Mouse (Mus musculus): Measurements from ENCODE around the gene Sap30. TPM values are rescaled to one million over a fixed set of nuclear protein-coding genes. Genes with fewer than 3 reads are reported as not detected.

Sap30 gene
- 25.5 and 32.1 TPM in 2 replicates for polyA plus RNA-seq (2014; fragmentation: Nextera tagmentation; extraction: Ambion mirVana)

GRCm38 (mm10) chr8:57487441-57488155, at the start of gene Sap30:
TSS of gene Sap30 (minus strand) at chr8:57487860.
- Histone ChIP-seq H3K4me3 (ENCODE audit: low read depth, low read length) (peak within 1 kb of the TSS; percentile 86), H3K27ac (ENCODE audit: low read depth, low read length) (peak within 1 kb of the TSS; percentile 95), H3K4me1 (ENCODE audit: control insufficient read depth, insufficient read depth, low read length) (peaks cover 9% of the 10 kb centered on the region), H3K9ac (replicated peaks; ENCODE audit: low read depth, low read length) (peak within 1 kb of the TSS; percentile 84), H3K27me3 (ENCODE audit: control insufficient read depth, insufficient read depth, low read length) (no peaks in the 10 kb centered on the region), H3K36me3 (ENCODE audit: control insufficient read depth, insufficient read depth, low read length) (0 out of 2 replicates have a peak, but pooled peaks cover 4% of the 10 kb centered on the region), H3K9me3 (ENCODE audit: control insufficient read depth, low read length) (no peaks in the 10 kb centered on the region), H3K4me2 (ENCODE audit: low read depth, low read length) (peak within 1 kb of the TSS; percentile 56)
- WGBS, result under 1% methylated on average over 64 of the region's 66 CpGs
- ATAC-seq (ENCODE audit: low read depth), result peak; percentile 96

GRCm38 (mm10) chr8:57536167-57536566, 48.5 kb upstream of the Sap30 start:
- Histone ChIP-seq H3K9ac (replicated peaks; ENCODE audit: low read depth, low read length) (no peak overlapping the region), H3K9me3 (ENCODE audit: control insufficient read depth, low read length) (no peaks in the 10 kb centered on the region), H3K27ac (ENCODE audit: low read depth, low read length) (no peak overlapping the region), H3K4me2 (ENCODE audit: low read depth, low read length) (no peak overlapping the region), H3K36me3 (ENCODE audit: control insufficient read depth, insufficient read depth, low read length) (peaks cover 3% of the 10 kb centered on the region), H3K27me3 (ENCODE audit: control insufficient read depth, insufficient read depth, low read length) (no peaks in the 10 kb centered on the region), H3K4me1 (ENCODE audit: control insufficient read depth, insufficient read depth, low read length) (no peaks in the 10 kb centered on the region), H3K4me3 (ENCODE audit: low read depth, low read length) (no peak overlapping the region)
- no peak for ATAC-seq (ENCODE audit: low read depth)
- whole genome bisulfite sequencing, result 95% methylated on average over 6 of the region's 6 CpGs

GRCm38 (mm10) chr8:57534495-57534894, 46.8 kb upstream of the Sap30 start:
- Histone ChIP-seq H3K9me3 (ENCODE audit: control insufficient read depth, low read length) (no peaks in the 10 kb centered on the region), H3K27ac (ENCODE audit: low read depth, low read length) (no peak overlapping the region), H3K4me2 (ENCODE audit: low read depth, low read length) (no peak overlapping the region), H3K4me3 (ENCODE audit: low read depth, low read length) (no peak overlapping the region), H3K9ac (replicated peaks; ENCODE audit: low read depth, low read length) (no peak overlapping the region), H3K27me3 (ENCODE audit: control insufficient read depth, insufficient read depth, low read length) (no peaks in the 10 kb centered on the region), H3K4me1 (ENCODE audit: control insufficient read depth, insufficient read depth, low read length) (no peaks in the 10 kb centered on the region), H3K36me3 (ENCODE audit: control insufficient read depth, insufficient read depth, low read length) (peaks cover 3% of the 10 kb centered on the region)
- 83% methylated on average over 4 of the region's 4 CpGs for WGBS
- no peak for ATAC-seq (ENCODE audit: low read depth)

GRCm38 (mm10) chr8:57533106-57533505, 45.4 kb upstream of the Sap30 start:
- no peak for ATAC-seq (ENCODE audit: low read depth)
- 91% methylated on average over 4 of the region's 4 CpGs for WGBS
- Histone ChIP-seq H3K4me3 (ENCODE audit: low read depth, low read length) (no peak overlapping the region), H3K27ac (ENCODE audit: low read depth, low read length) (no peak overlapping the region), H3K4me2 (ENCODE audit: low read depth, low read length) (no peak overlapping the region), H3K9me3 (ENCODE audit: control insufficient read depth, low read length) (no peaks in the 10 kb centered on the region), H3K36me3 (ENCODE audit: control insufficient read depth, insufficient read depth, low read length) (peaks cover 3% of the 10 kb centered on the region), H3K27me3 (ENCODE audit: control insufficient read depth, insufficient read depth, low read length) (no peaks in the 10 kb centered on the region), H3K9ac (replicated peaks; ENCODE audit: low read depth, low read length) (no peak overlapping the region), H3K4me1 (ENCODE audit: control insufficient read depth, insufficient read depth, low read length) (no peaks in the 10 kb centered on the region)

- WGBS, result 71% methylated on average over 2 of the region's 2 CpGs
- Histone ChIP-seq H3K9ac (replicated peaks; ENCODE audit: low read depth, low read length) (no peak overlapping the region), H3K27me3 (ENCODE audit: control insufficient read depth, insufficient read depth, low read length) (no peaks in the 10 kb centered on the region), H3K9me3 (ENCODE audit: control insufficient read depth, low read length) (no peaks in the 10 kb centered on the region), H3K4me1 (ENCODE audit: control insufficient read depth, insufficient read depth, low read length) (no peaks in the 10 kb centered on the region), H3K4me2 (ENCODE audit: low read depth, low read length) (no peak overlapping the region), H3K4me3 (ENCODE audit: low read depth, low read length) (no peak overlapping the region), H3K27ac (ENCODE audit: low read depth, low read length) (no peak overlapping the region), H3K36me3 (ENCODE audit: control insufficient read depth, insufficient read depth, low read length) (peaks cover 3% of the 10 kb centered on the region)
- no peak; the same call in 1 of the 2 replicates for ATAC-seq (ENCODE audit: low read depth)
These were observed 44.6 kb upstream of the Sap30 start for GRCm38 (mm10) chr8:57532223-57532622.

- Histone ChIP-seq H3K4me2 (ENCODE audit: low read depth, low read length) (no peak overlapping the region), H3K4me1 (ENCODE audit: control insufficient read depth, insufficient read depth, low read length) (no peaks in the 10 kb centered on the region), H3K9me3 (ENCODE audit: control insufficient read depth, low read length) (no peaks in the 10 kb centered on the region), H3K27me3 (ENCODE audit: control insufficient read depth, insufficient read depth, low read length) (no peaks in the 10 kb centered on the region), H3K27ac (ENCODE audit: low read depth, low read length) (no peak overlapping the region), H3K4me3 (ENCODE audit: low read depth, low read length) (no peak overlapping the region), H3K36me3 (ENCODE audit: control insufficient read depth, insufficient read depth, low read length) (peaks cover 1% of the 10 kb centered on the region), H3K9ac (replicated peaks; ENCODE audit: low read depth, low read length) (no peak overlapping the region)
- 44% methylated on average over 15 of the region's 15 CpGs for WGBS
- peak; percentile 68; the same call in 1 of the 2 replicates for ATAC-seq (ENCODE audit: low read depth)
These were observed 43.1 kb upstream of the Sap30 start for GRCm38 (mm10) chr8:57530666-57531349.

- Histone ChIP-seq H3K27ac (ENCODE audit: low read depth, low read length) (no peak overlapping the region), H3K9me3 (ENCODE audit: control insufficient read depth, low read length) (no peaks in the 10 kb centered on the region), H3K4me2 (ENCODE audit: low read depth, low read length) (no peak overlapping the region), H3K36me3 (ENCODE audit: control insufficient read depth, insufficient read depth, low read length) (no peaks in the 10 kb centered on the region), H3K4me3 (ENCODE audit: low read depth, low read length) (no peak overlapping the region), H3K27me3 (ENCODE audit: control insufficient read depth, insufficient read depth, low read length) (no peaks in the 10 kb centered on the region), H3K4me1 (ENCODE audit: control insufficient read depth, insufficient read depth, low read length) (no peaks in the 10 kb centered on the region), H3K9ac (replicated peaks; ENCODE audit: low read depth, low read length) (no peak overlapping the region)
- no peak for ATAC-seq (ENCODE audit: low read depth)
- 89% methylated on average over 13 of the region's 13 CpGs for WGBS
These were observed 42.6 kb upstream of the Sap30 start for GRCm38 (mm10) chr8:57530238-57530637.

GRCm38 (mm10) chr8:57528036-57528435, 40.4 kb upstream of the Sap30 start:
- H3K4me1 ChIP-seq (ENCODE audit: control insufficient read depth, insufficient read depth, low read length), result no peaks in the 10 kb centered on the region
- no peak overlapping the region for H3K9ac ChIP-seq (replicated peaks; ENCODE audit: low read depth, low read length)
- H3K9me3 ChIP-seq (ENCODE audit: control insufficient read depth, low read length), result no peaks in the 10 kb centered on the region
- ATAC-seq (ENCODE audit: low read depth), result no peak
- H3K27me3 ChIP-seq (ENCODE audit: control insufficient read depth, insufficient read depth, low read length), result no peaks in the 10 kb centered on the region
- H3K36me3 ChIP-seq (ENCODE audit: control insufficient read depth, insufficient read depth, low read length), result no peaks in the 10 kb centered on the region
- 97% methylated on average over 1 of the region's 1 CpGs for WGBS
- H3K27ac ChIP-seq (ENCODE audit: low read depth, low read length), result no peak overlapping the region
- no peak overlapping the region for H3K4me2 ChIP-seq (ENCODE audit: low read depth, low read length)
- H3K4me3 ChIP-seq (ENCODE audit: low read depth, low read length), result no peak overlapping the region

- H3K36me3 ChIP-seq (ENCODE audit: control insufficient read depth, insufficient read depth, low read length), result no peaks in the 10 kb centered on the region
- H3K27ac ChIP-seq (ENCODE audit: low read depth, low read length), result no peak overlapping the region
- no peak overlapping the region for H3K9ac ChIP-seq (replicated peaks; ENCODE audit: low read depth, low read length)
- ATAC-seq (ENCODE audit: low read depth), result no peak
- WGBS, result 88% methylated on average over 12 of the region's 12 CpGs
- H3K4me3 ChIP-seq (ENCODE audit: low read depth, low read length), result no peak overlapping the region
- H3K4me2 ChIP-seq (ENCODE audit: low read depth, low read length), result no peak overlapping the region
- H3K27me3 ChIP-seq (ENCODE audit: control insufficient read depth, insufficient read depth, low read length), result no peaks in the 10 kb centered on the region
- H3K4me1 ChIP-seq (ENCODE audit: control insufficient read depth, insufficient read depth, low read length), result no peaks in the 10 kb centered on the region
- H3K9me3 ChIP-seq (ENCODE audit: control insufficient read depth, low read length), result no peaks in the 10 kb centered on the region
These were observed 32.6 kb upstream of the Sap30 start for GRCm38 (mm10) chr8:57520186-57520786.
